ENCODE assay signal across 8 mouse cellular contexts in the genomic region with DNA sequence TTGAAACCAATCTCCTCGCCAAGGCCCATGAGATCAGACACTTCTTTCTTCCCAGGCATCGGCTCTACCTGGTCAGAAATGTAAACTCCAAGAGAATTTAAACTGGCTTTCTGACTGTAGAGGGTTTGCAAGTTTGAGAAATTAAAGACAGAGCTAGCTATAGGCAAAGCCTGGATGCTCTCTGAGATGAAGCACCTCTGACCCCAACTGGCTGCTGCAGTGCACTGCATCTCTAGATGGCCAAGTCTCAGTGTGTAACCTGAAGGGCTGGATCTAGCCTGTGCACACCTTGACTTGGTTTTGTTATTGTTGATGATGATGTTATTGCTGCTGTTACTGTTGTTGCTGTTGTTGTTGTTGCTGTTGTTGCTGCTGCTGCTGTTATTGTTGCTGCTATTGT. TPM values are rescaled to one million over a fixed set of nuclear protein-coding genes. Genes with fewer than 3 reads are reported as not detected.
A peak's percentile ranks its signal among the peaks of the same experiment; 100 is the strongest.
DNase-seq lines count a peak whose midpoint lies in the region; TF ChIP-seq lines count a peak whose summit lies in the region.

No protein-coding gene starts in this region.

- H3K9me3 ChIP-seq in E14TG2a.4 (ENCODE audit: low read length) = no peaks in the 10 kb centered on the region
- no peaks in the 10 kb centered on the region for H3K9me3 ChIP-seq in forebrain, embryonic 10.5 days

- peak; percentile 68 for TF ChIP-seq CTCF in E14TG2a.4 (conservative IDR thresholded peaks at IDR 0.05; ENCODE audit: low read length)
- TF ChIP-seq CTCF in lung, adult 2 months (IDR thresholded peaks at IDR 0.05; ENCODE audit: insufficient read depth, low read length) = peak; percentile 98
- 0 out of 2 replicates have a peak, but pooled peaks have one; percentile 45 for TF ChIP-seq CTCF in olfactory bulb, adult 2 months (IDR thresholded peaks at IDR 0.05; ENCODE audit: insufficient read depth, low read depth, low read length)

- H3K27ac ChIP-seq in forebrain, embryonic 10.5 days = no peak overlapping the region
- H3K27ac ChIP-seq in olfactory bulb, adult 2 months (ENCODE audit: insufficient read depth, low read depth, low read length) = no peak overlapping the region

- H3K4me3 ChIP-seq in E14TG2a.4 (replicated peaks; ENCODE audit: low read length) = no peak overlapping the region
- no peak overlapping the region for H3K4me3 ChIP-seq in forebrain, embryonic 10.5 days
- H3K4me3 ChIP-seq in lung, adult 2 months (replicated peaks; ENCODE audit: extremely low read depth, low read depth, low read length) = no peak overlapping the region
- H3K4me3 ChIP-seq in olfactory bulb, adult 2 months (ENCODE audit: insufficient read depth, low read depth, low read length) = no peak overlapping the region

- 0 out of 2 replicates have a peak, but pooled peaks cover 2% of the 10 kb centered on the region for H3K27me3 ChIP-seq in E14TG2a.4 (ENCODE audit: insufficient read depth, low read length)
- no peaks in the 10 kb centered on the region for H3K27me3 ChIP-seq in forebrain, embryonic 10.5 days (ENCODE audit: poor library complexity, severe bottlenecking)

- no peaks in the 10 kb centered on the region for H3K4me1 ChIP-seq in E14TG2a.4 (replicated peaks; ENCODE audit: low read depth, low read length)
- no peaks in the 10 kb centered on the region; the same call in 1 of the 2 replicates for H3K4me1 ChIP-seq in forebrain, embryonic 10.5 days
- no peaks in the 10 kb centered on the region for H3K4me1 ChIP-seq in lung, adult 2 months (ENCODE audit: control insufficient read depth, insufficient read depth, low read length)
- H3K4me1 ChIP-seq in olfactory bulb, adult 2 months (ENCODE audit: control insufficient read depth, insufficient read depth, low read length) = peaks cover 2% of the 10 kb centered on the region

- TF ChIP-seq POLR2A in lung, adult 2 months (IDR thresholded peaks at IDR 0.05; ENCODE audit: borderline replicate concordance, extremely low read depth, low read depth, low read length) = no peak
- TF ChIP-seq POLR2A in olfactory bulb, adult 2 months (IDR thresholded peaks at IDR 0.05; ENCODE audit: insufficient read depth, low read depth, low read length) = no peak

- H3K36me3 ChIP-seq in E14TG2a.4 (ENCODE audit: insufficient read depth, low read length) = no peaks in the 10 kb centered on the region
- H3K36me3 ChIP-seq in forebrain, embryonic 10.5 days (replicated peaks) = no peaks in the 10 kb centered on the region

- intact Hi-C loops in heart, postnatal 36 days (cut with DNase I) = loop anchor here (1.0 to 10.0 kb wide), 6 partner anchors 63 to 471 kb away; no protein-coding TSS in a partner anchor

- DNase-seq in c-Kit-positive CD71-negative TER-119-negative erythroid progenitor cells, embryonic 14.5 days (ENCODE audit: low read depth) = peak; percentile 36
- peak; percentile 40 for DNase-seq in forebrain, embryonic 10.5 days (ENCODE audit: extremely low spot score, low spot score)
- peak; percentile 70 to 74 for DNase-seq in heart, postnatal 36 days
- DNase-seq in layer of hippocampus, adult 11-12 months (ENCODE audit: low spot score) = peak; percentile 65
- peak; percentile 54 for DNase-seq in lung, adult 2 months
- DNase-seq in testis, postnatal 10 days (ENCODE audit: low spot score) = peak; percentile 74

- WGBS in forebrain, embryonic 10.5 days = 70% methylated on average over 2 of the region's 2 CpGs
- WGBS in lung, adult 2 months = 24% methylated on average over 2 of the region's 2 CpGs
- WGBS in olfactory bulb, adult 2 months = 40% methylated on average over 2 of the region's 2 CpGs

RNA-seq across cellular contexts. Expression of a gene that starts 28.9 kb away (rescaled TPM):
- polyA plus RNA-seq in forebrain, embryonic 10.5 days (2016; fragmentation: Nextera tagmentation; extraction: Ambion mirVana) = 0.55 and 0.60 TPM in 2 replicates
- total RNA-seq in heart, postnatal 36 days (2021) = under 1 TPM; 0.92 to 1.00 TPM
- polyA plus RNA-seq in lung, adult 2 months (2012; rRNA removed) = 0.07 and 0.15 TPM in 2 replicates
- not detected in 2 replicates for polyA plus RNA-seq in olfactory bulb, adult 2 months (2012; ENCODE audit: insufficient read depth, insufficient read length, low replicate concordance, missing spikeins)

Comparison
In these comparisons a context has a peak if more than half of its experiments do, and no peak if none do; other contexts are left out.
1. CTCF ChIP-seq: peak in every context shown above with its lines; median percentile 98 in lung, adult 2 months; 68 in E14TG2a.4; 45 in olfactory bulb, adult 2 months.